Mouse (Mus musculus) midbrain, embryonic 14.5 days (tissue): Measurements from ENCODE around the gene Pop7. TPM values are rescaled to one million over a fixed set of nuclear protein-coding genes. Genes with fewer than 3 reads are reported as not detected.

Source experiments
- ATAC-seq: fragments of 200-750 bp; cut with Nextera tagmentation; 2 replicates; pipeline ENCODE4 v1.8.0; 2017; ENCODE audit warnings: moderate number of reproducible peaks, moderate library complexity; ENCODE audit not compliant: low FRiP score, low TSS enrichment
- DNase-seq: peaks from one replicate; pipeline ENCODE4 v3.0.0-alpha.2; 2015
- H3K27ac ChIP-seq: fragments of 300-500 bp; sonication (generic); replicated peaks from 2 replicates; pipeline ENCODE4 v1.5.1; 2014; ENCODE audit warnings: mild to moderate bottlenecking, low read depth, low read length, moderate library complexity
- H3K27me3 ChIP-seq: fragments of 300-500 bp; sonication (generic); 2 replicates; pipeline ENCODE4 v1.6.1; 2014; ENCODE audit warnings: low read length, control low read depth, mixed read lengths; ENCODE audit not compliant: control insufficient read depth, insufficient read depth
- H3K36me3 ChIP-seq: fragments of 300-500 bp; sonication (generic); 2 replicates; pipeline ENCODE4 v1.6.1; 2014; ENCODE audit warnings: low read length, control low read depth; ENCODE audit not compliant: control insufficient read depth, insufficient read depth
- H3K4me1 ChIP-seq: fragments of 300-500 bp; sonication (generic); 2 replicates; pipeline ENCODE4 v1.6.1; 2014; ENCODE audit warnings: mild to moderate bottlenecking, antibody characterized with exemption, low read length, control low read depth; ENCODE audit not compliant: control insufficient read depth, insufficient read depth
- H3K4me2 ChIP-seq: fragments of 300-500 bp; sonication (generic); 2 replicates; pipeline ENCODE4 v1.6.1; 2014; ENCODE audit warnings: mild to moderate bottlenecking, low read length, moderate library complexity
- H3K4me3 ChIP-seq: fragments of 300-500 bp; sonication (generic); replicated peaks from 2 replicates; pipeline ENCODE4 v1.5.1; 2014; ENCODE audit warnings: low read depth, low read length
- H3K9ac ChIP-seq: fragments of 300-500 bp; sonication (generic); replicated peaks from 2 replicates; pipeline ENCODE4 v1.6.1; 2014; ENCODE audit warnings: mild to moderate bottlenecking, low read length, moderate library complexity
- H3K9me3 ChIP-seq: fragments of 300-500 bp; sonication (generic); 2 replicates; pipeline ENCODE4 v1.6.1; 2016; ENCODE audit warnings: low read length, control low read depth, mixed read lengths; ENCODE audit not compliant: control insufficient read depth
- WGBS: fragments of 180-500 bp; shearing (Covaris S2); extraction: QIAGEN DNeasy Blood & Tissue Kit; methylation state at CpG from one replicate; pipeline ENCODE4 v1.1.7; 2014; 5-methylcytosine and 5-hydroxymethylcytosine counted together
- polyA plus RNA-seq: library from polyadenylated mRNA; unstranded; fragments of >200 nt; fragmentation: Nextera tagmentation; extraction: Ambion mirVana; gene quantifications from 2 replicates; pipeline ENCODE4 v1.2.1, GENCODE M21; 2014

Gene Pop7
- polyA plus RNA-seq, 1 experiment from 2014 or later: 83.7 TPM

- Histone ChIP-seq H3K9me3 (no peaks in the 10 kb centered on the region), H3K4me3 (no peak overlapping the region), H3K36me3 (peaks cover 99% of the 10 kb centered on the region), H3K27me3 (no peaks in the 10 kb centered on the region), H3K4me2 (no peak overlapping the region), H3K27ac (no peak overlapping the region), H3K4me1 (no peaks in the 10 kb centered on the region; the same call in 1 of the 2 replicates), H3K9ac (no peak overlapping the region)
- 87% methylated on average over 25 of the region's 25 CpGs for WGBS
- ATAC-seq: no peak
- DNase-seq: no peak
Measured at GRCm38 (mm10) chr5:137523396-137524250, 21.3 kb upstream of the Pop7 start.

DNA sequence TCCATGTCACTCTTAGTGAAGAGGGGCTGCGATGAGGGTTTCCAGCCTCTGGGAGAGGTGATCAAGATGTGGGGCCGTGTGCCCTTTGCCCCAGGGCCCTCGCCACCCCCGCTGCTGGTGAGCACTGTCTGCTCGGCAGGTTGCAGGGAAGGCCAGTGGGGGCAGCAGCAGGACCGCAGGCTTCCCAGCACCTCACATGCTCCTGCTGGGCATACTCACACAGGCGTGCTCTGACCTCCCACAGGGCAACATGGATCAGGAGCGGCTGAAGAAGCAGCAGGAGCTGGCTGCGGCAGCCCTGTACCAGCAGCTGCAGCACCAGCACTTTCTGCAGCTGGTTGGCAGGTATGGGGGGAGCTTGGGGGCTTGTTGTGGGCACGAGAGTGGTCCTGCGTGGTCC is 20.4 kb upstream of the Pop7 start:
- H3K4me2 ChIP-seq: no peak overlapping the region
- H3K27ac ChIP-seq: no peak overlapping the region
- no peaks in the 10 kb centered on the region for H3K9me3 ChIP-seq
- no peak overlapping the region for H3K9ac ChIP-seq
- no peaks in the 10 kb centered on the region; the same call in 1 of the 2 replicates for H3K4me1 ChIP-seq
- no peaks in the 10 kb centered on the region for H3K27me3 ChIP-seq
- DNase-seq (no peak), ATAC-seq (no peak)
- no peak overlapping the region for H3K4me3 ChIP-seq
- WGBS: 69% methylated on average over 11 of the region's 11 CpGs
- H3K36me3 ChIP-seq: peaks cover 95% of the 10 kb centered on the region

GRCm38 (mm10) chr5:137521861-137522260 is 19.5 kb upstream of the Pop7 start:
- no peaks in the 10 kb centered on the region for H3K4me1 ChIP-seq
- DNase-seq (no peak), ATAC-seq (no peak)
- H3K36me3 ChIP-seq: peaks cover 90% of the 10 kb centered on the region
- H3K4me3 ChIP-seq: no peak overlapping the region
- H3K9me3 ChIP-seq: no peaks in the 10 kb centered on the region
- H3K4me2 ChIP-seq: no peak overlapping the region
- H3K9ac ChIP-seq: no peak overlapping the region
- no peak overlapping the region for H3K27ac ChIP-seq
- 83% methylated on average over 9 of the region's 9 CpGs for WGBS
- no peaks in the 10 kb centered on the region for H3K27me3 ChIP-seq

DNA sequence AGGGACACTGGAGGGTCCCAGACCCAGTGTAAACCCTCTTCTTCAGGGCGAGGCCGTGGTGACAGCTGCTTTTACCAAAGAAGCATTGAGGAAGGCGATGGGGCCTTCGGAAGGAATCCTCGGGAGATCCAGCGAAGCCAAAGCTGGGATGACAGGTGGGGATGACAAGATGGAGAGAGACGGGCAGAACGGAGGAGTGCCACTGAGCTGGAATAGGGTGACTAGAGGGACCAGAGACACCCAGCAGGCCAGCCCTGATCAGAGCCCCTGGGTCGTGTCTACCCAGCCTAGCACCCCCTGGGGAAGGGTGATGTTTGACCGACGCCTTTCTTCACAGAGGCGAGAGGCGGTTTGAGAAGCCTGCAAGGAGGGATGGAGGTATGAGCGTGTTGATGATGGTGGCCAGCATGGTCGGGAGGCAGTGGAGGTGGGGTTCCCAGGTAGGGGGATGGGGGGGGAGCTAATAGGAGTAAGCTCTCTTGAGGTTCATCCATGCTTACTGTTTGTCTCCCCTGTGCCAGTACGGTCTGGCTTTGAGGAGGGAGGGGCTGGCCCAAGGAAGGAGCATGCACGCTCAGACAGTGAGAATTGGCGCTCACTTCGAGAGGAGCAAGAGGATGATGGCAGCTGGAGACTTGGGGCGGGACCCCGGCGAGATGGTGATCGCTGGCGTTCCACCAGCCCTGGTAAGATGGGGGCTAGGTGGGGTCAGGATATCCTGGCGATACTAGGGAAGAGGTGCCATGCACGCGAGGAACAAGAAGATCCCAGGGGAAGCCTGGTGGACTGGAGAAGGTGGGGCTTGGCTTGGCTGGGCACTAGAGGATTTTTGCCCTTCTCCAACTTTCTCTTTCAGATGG is 17.6 kb upstream of the Pop7 start:
- Histone ChIP-seq H3K4me2 (no peak overlapping the region), H3K27ac (no peak overlapping the region), H3K4me1 (no peaks in the 10 kb centered on the region), H3K9me3 (no peaks in the 10 kb centered on the region), H3K4me3 (no peak overlapping the region), H3K9ac (no peak overlapping the region), H3K27me3 (no peaks in the 10 kb centered on the region), H3K36me3 (peaks cover 71% of the 10 kb centered on the region)
- WGBS: 93% methylated on average over 27 of the region's 27 CpGs
- DNase-seq: no peak
- no peak for ATAC-seq

DNA sequence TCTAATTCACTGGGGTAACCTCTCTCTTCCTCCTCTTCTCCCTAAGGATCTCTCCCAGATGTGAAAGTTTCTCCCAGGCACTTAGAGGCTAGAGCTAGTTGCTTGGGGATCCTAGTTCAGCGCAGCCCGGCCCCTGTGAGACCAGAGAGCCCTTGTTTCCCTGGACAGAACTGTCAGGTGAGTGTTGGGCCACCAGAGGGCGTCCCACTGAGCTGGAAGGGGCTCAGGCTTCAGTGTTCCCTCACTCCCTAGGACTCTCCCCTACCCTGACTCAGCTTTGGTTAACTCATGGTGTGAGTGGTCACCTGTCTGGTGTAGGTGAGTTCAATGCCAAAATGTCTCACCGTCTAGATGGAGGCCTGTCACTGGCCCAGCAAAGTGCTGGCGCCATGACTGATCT is 16.1 kb upstream of the Pop7 start, which contains the start of gene Gigyf1:
Gene Gigyf1 (plus strand): TSS at position 113 of the 400 bp plus-strand sequence.
- Histone ChIP-seq H3K36me3 (peaks cover 56% of the 10 kb centered on the region), H3K4me2 (no peak within 1 kb of the TSS), H3K9ac (no peak within 1 kb of the TSS), H3K9me3 (no peaks in the 10 kb centered on the region), H3K4me1 (peaks cover 10% of the 10 kb centered on the region), H3K27ac (no peak within 1 kb of the TSS), H3K27me3 (no peaks in the 10 kb centered on the region), H3K4me3 (no peak within 1 kb of the TSS)
- WGBS: 76% methylated on average over 5 of the region's 5 CpGs
- DNase-seq (no peak), ATAC-seq (no peak)

DNA sequence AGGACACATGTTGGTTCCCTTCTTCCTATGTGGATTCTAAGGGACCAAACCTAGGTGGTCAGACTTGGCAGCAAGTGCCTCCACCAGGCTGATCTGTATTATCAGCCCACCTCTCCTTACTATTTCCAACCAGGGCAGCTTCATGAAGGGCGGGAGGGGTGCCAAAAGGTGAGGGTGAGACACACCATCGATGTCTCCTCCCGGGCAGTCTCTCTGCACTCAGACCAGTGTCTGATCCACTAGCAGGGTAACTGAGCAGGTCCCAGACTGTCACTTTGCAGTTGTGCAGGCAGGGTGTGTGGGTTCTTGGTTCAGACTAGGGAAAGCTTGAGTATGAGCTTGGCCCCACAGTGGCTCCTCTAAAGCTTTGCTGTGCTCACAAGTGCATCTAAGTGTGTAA is 12.5 kb upstream of the Pop7 start:
- ATAC-seq (no peak), DNase-seq (no peak)
- H3K36me3 ChIP-seq: peaks cover 20% of the 10 kb centered on the region
- H3K4me3 ChIP-seq: no peak overlapping the region
- H3K27ac ChIP-seq: no peak overlapping the region
- no peaks in the 10 kb centered on the region for H3K9me3 ChIP-seq
- no peaks in the 10 kb centered on the region for H3K27me3 ChIP-seq
- H3K9ac ChIP-seq: no peak overlapping the region
- peaks cover 26% of the 10 kb centered on the region for H3K4me1 ChIP-seq
- no peak overlapping the region; the same call in 1 of the 2 replicates for H3K4me2 ChIP-seq
- WGBS: 89% methylated on average over 3 of the region's 3 CpGs

DNA sequence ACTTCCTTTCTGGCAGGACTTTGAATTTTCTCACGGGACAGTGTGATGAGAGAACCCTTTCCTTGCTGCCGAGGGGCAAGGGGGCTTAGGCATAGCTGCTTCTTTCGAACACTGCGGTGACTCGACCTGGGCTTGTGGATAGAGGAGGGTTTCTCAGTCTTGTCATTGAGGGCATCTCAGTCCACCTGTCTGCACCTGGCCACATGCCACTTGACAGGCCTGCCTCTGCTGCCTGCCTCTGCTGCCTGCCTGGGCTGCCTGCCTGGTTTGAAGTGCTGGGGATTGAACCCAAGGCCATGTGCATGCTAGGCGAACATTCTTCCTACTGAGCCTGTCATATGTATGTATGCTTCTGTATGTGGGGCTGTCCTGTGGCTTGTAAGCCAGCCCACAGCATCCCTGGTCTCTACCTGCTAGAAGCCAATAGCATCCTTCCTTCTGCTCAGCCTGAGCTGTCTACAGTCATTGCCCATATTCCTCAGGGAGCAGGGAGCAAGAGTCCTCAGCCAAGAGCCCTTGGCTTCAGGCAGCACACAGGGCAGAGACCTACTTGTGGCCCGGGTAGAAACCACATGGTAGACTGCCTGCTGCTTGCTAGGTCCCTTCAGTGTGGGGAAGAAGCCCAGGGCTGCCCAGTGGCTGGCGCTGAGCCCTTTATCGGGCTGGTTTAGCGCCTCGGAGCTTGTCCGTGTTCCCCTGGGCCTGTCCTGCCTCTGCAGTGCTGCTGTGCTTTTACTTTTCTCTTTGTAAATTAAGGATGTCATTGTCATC is 11.8 kb upstream of the Pop7 start:
- Histone ChIP-seq H3K27me3 (no peaks in the 10 kb centered on the region), H3K9me3 (no peaks in the 10 kb centered on the region), H3K36me3 (peaks cover 13% of the 10 kb centered on the region), H3K9ac (no peak overlapping the region), H3K27ac (no peak overlapping the region; the same call in 1 of the 2 replicates), H3K4me3 (no peak overlapping the region), H3K4me2 (no peak overlapping the region; the same call in 1 of the 2 replicates), H3K4me1 (peaks cover 26% of the 10 kb centered on the region)
- DNase-seq (no peak), ATAC-seq (no peak)
- 80% methylated on average over 12 of the region's 12 CpGs for WGBS
